Mouse (Mus musculus): ENCODE data around the gene Gabpa. TPM values are rescaled to one million over a fixed set of nuclear protein-coding genes. Genes with fewer than 3 reads are reported as not detected.

The Gabpa gene
- total RNA-seq (2021), result 10 to 100 TPM; 41.3 to 42.6 TPM
- 10.4 and 22.1 TPM in 2 replicates for polyA plus RNA-seq (2012; rRNA removed)
- long read RNA-seq, full-length matches to known transcripts, result 28 of 33 reads
- long read RNA-seq, partial matches to known transcripts, result 1 of 33 reads
- long read RNA-seq, other reads (novel, unspliced or antisense), result 4 of 33 reads

GRCm38 (mm10) chr16:84834745-84835440, at the start of gene Gabpa:
Gene Gabpa (plus strand): TSS chr16:84834925.
- WGBS, result under 1% methylated on average over 52 of the region's 52 CpGs

GRCm38 (mm10) chr16:84784966-84785365, 49.8 kb upstream of the Gabpa start:
- Histone ChIP-seq H3K27ac (no peak overlapping the region; the same call in 1 of the 2 replicates), H3K79me2 (replicated peaks; ENCODE audit: control insufficient read depth, insufficient read depth, low read length) (peaks cover 12% of the 10 kb centered on the region), H3K27me3 (ENCODE audit: control insufficient read depth, insufficient read depth, low read length) (no peaks in the 10 kb centered on the region), H3K4me1 (ENCODE audit: control insufficient read depth, insufficient read depth, low read length) (peaks cover 13% of the 10 kb centered on the region), H3K36me3 (ENCODE audit: control insufficient read depth, insufficient read depth, low read length) (peaks cover 53% of the 10 kb centered on the region), H3K9ac (ENCODE audit: low read depth, low read length) (no peak overlapping the region), H3K4me3 (no peak overlapping the region)
- intact Hi-C loops (cut with DNase I), result no loop called here
- 54% methylated on average over 7 of the region's 7 CpGs for WGBS
- no peak for DNase-seq
- TF ChIP-seq CTCF (IDR thresholded peaks at IDR 0.05) (no peak), EP300 (IDR thresholded peaks at IDR 0.05; ENCODE audit: insufficient read depth, low read depth, low read length) (no peak), POLR2A (IDR thresholded peaks at IDR 0.05; ENCODE audit: insufficient read depth, low read depth, low read length) (no peak)

More at GRCm38 (mm10) chr16:84834745-84835440, at the start of gene Gabpa:
- Histone ChIP-seq H3K9ac (ENCODE audit: low read depth, low read length) (peak within 1 kb of the TSS; percentile 93), H3K27ac (peak within 1 kb of the TSS; percentile 100), H3K27me3 (ENCODE audit: control insufficient read depth, insufficient read depth, low read length) (no peaks in the 10 kb centered on the region), H3K36me3 (ENCODE audit: control insufficient read depth, insufficient read depth, low read length) (peaks cover 31% of the 10 kb centered on the region), H3K79me2 (replicated peaks; ENCODE audit: control insufficient read depth, insufficient read depth, low read length) (no peaks in the 10 kb centered on the region), H3K4me3 (peak within 1 kb of the TSS; percentile 97), H3K4me1 (ENCODE audit: control insufficient read depth, insufficient read depth, low read length) (peaks cover 7% of the 10 kb centered on the region)
- DNase-seq, result peak; percentile 91 to 94
- intact Hi-C loops (cut with DNase I), result loop anchor here (2.0 kb wide), 1 partner anchor 60 kb away; the partner anchor contains the start of gene Jam2
- peak; percentile 73; the same call in 1 of the 2 replicates for TF ChIP-seq EP300 (IDR thresholded peaks at IDR 0.05; ENCODE audit: insufficient read depth, low read depth, low read length)
- TF ChIP-seq POLR2A (IDR thresholded peaks at IDR 0.05; ENCODE audit: insufficient read depth, low read depth, low read length), result peak; percentile 88
- TF ChIP-seq CTCF (IDR thresholded peaks at IDR 0.05), result no peak

GRCm38 (mm10) chr16:84790595-84791165, 44.0 kb upstream of the Gabpa start:
- TF ChIP-seq EP300 (IDR thresholded peaks at IDR 0.05; ENCODE audit: insufficient read depth, low read depth, low read length) (no peak), CTCF (IDR thresholded peaks at IDR 0.05) (no peak), POLR2A (IDR thresholded peaks at IDR 0.05; ENCODE audit: insufficient read depth, low read depth, low read length) (no peak)
- intact Hi-C loops (cut with DNase I), result no loop called here
- 49% methylated on average over 2 of the region's 2 CpGs for WGBS
- Histone ChIP-seq H3K27me3 (ENCODE audit: control insufficient read depth, insufficient read depth, low read length) (no peaks in the 10 kb centered on the region), H3K27ac (no peak overlapping the region), H3K36me3 (ENCODE audit: control insufficient read depth, insufficient read depth, low read length) (peaks cover 19% of the 10 kb centered on the region), H3K9ac (ENCODE audit: low read depth, low read length) (no peak overlapping the region), H3K4me1 (ENCODE audit: control insufficient read depth, insufficient read depth, low read length) (peaks cover 7% of the 10 kb centered on the region), H3K4me3 (no peak overlapping the region), H3K79me2 (replicated peaks; ENCODE audit: control insufficient read depth, insufficient read depth, low read length) (peaks cover 7% of the 10 kb centered on the region)
- DNase-seq, result no peak

GRCm38 (mm10) chr16:84793401-84793800, 41.3 kb upstream of the Gabpa start:
- H3K79me2 ChIP-seq (replicated peaks; ENCODE audit: control insufficient read depth, insufficient read depth, low read length), result peaks cover 3% of the 10 kb centered on the region; the same call in 1 of the 2 replicates
- no peak overlapping the region for H3K4me3 ChIP-seq
- peaks cover 3% of the 10 kb centered on the region for H3K4me1 ChIP-seq (ENCODE audit: control insufficient read depth, insufficient read depth, low read length)
- WGBS, result 91% methylated on average over 14 of the region's 14 CpGs
- DNase-seq, result no peak
- H3K9ac ChIP-seq (ENCODE audit: low read depth, low read length), result no peak overlapping the region
- TF ChIP-seq POLR2A (IDR thresholded peaks at IDR 0.05; ENCODE audit: insufficient read depth, low read depth, low read length), result no peak
- TF ChIP-seq CTCF (IDR thresholded peaks at IDR 0.05), result no peak
- no peak for TF ChIP-seq EP300 (IDR thresholded peaks at IDR 0.05; ENCODE audit: insufficient read depth, low read depth, low read length)
- H3K27ac ChIP-seq, result no peak overlapping the region
- intact Hi-C loops (cut with DNase I), result no loop called here
- H3K36me3 ChIP-seq (ENCODE audit: control insufficient read depth, insufficient read depth, low read length), result peaks cover 24% of the 10 kb centered on the region
- H3K27me3 ChIP-seq (ENCODE audit: control insufficient read depth, insufficient read depth, low read length), result no peaks in the 10 kb centered on the region

GRCm38 (mm10) chr16:84795337-84795736, 39.4 kb upstream of the Gabpa start:
- no peaks in the 10 kb centered on the region for H3K27me3 ChIP-seq (ENCODE audit: control insufficient read depth, insufficient read depth, low read length)
- H3K79me2 ChIP-seq (replicated peaks; ENCODE audit: control insufficient read depth, insufficient read depth, low read length), result peaks cover 3% of the 10 kb centered on the region; the same call in 1 of the 2 replicates
- H3K36me3 ChIP-seq (ENCODE audit: control insufficient read depth, insufficient read depth, low read length), result peaks cover 29% of the 10 kb centered on the region
- intact Hi-C loops (cut with DNase I), result no loop called here
- H3K9ac ChIP-seq (ENCODE audit: low read depth, low read length), result no peak overlapping the region
- DNase-seq, result no peak
- H3K4me1 ChIP-seq (ENCODE audit: control insufficient read depth, insufficient read depth, low read length), result peaks cover 5% of the 10 kb centered on the region
- H3K27ac ChIP-seq, result no peak overlapping the region
- WGBS, result 41% methylated on average over 3 of the region's 3 CpGs
- no peak overlapping the region for H3K4me3 ChIP-seq
- TF ChIP-seq CTCF (IDR thresholded peaks at IDR 0.05), result peak; percentile 33
- no peak for TF ChIP-seq EP300 (IDR thresholded peaks at IDR 0.05; ENCODE audit: insufficient read depth, low read depth, low read length)
- no peak for TF ChIP-seq POLR2A (IDR thresholded peaks at IDR 0.05; ENCODE audit: insufficient read depth, low read depth, low read length)
